Mouse (Mus musculus): Measurements from ENCODE around the gene Sox10.

DNA sequence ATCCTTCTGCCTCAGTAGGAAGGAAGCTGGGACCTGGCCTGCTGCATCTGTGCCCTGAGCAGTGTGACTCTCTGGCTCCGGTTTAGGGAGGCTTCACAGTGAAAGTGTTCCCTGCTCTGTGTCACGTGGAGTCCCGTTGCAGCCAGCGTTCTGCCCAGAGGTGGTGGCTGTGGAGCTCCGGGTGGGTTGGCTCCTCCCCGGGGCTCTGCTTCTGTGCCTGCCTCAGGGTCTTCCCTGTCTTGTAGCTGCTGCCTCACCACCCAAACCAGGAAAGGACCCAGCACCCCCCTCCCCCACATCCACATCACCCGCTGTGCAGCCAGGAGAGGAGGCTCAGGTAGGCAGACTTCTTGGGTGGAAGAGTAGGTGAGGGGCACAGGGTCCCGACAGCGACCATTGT lies 45.5 kb downstream of the Sox10 start:
- TF ChIP-seq CTCF (IDR thresholded peaks at IDR 0.05; ENCODE audit: borderline replicate concordance, insufficient read depth, low read length) = no peak
- TF ChIP-seq POLR2A (IDR thresholded peaks at IDR 0.05; ENCODE audit: low read depth, low read length) = no peak
